Mouse (Mus musculus): ENCODE results near the gene Brf1.

The Brf1 gene

DNA sequence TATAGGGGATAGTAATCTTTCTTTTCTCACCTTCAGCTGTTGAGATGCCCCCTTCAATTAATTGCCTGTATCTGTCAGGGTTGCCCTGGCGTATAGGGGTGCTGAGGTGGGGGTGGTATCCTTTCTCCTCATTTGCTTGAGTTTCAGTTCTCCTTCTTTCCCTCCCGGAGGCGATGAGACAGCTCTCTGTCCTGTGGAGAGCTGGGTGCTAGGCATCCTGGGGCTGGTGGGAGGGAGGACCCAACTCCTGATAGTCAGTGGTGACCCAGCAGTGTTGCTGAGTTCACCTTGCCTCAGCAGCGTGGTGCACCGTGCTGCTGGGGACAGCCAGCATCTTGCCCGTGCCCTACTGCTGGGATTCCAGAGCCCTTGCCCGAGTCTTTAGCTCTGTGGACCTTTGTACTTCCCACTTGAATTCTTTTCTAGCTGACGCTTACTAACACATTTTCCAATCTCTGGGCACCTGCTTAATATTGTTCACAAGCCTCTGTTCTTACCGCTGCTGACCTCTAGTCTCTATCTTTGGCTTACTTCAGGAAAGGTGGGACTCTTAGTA, 17.0 kb upstream of the Brf1 start:
- DNase-seq (ENCODE audit: low read depth): no peak

DNA sequence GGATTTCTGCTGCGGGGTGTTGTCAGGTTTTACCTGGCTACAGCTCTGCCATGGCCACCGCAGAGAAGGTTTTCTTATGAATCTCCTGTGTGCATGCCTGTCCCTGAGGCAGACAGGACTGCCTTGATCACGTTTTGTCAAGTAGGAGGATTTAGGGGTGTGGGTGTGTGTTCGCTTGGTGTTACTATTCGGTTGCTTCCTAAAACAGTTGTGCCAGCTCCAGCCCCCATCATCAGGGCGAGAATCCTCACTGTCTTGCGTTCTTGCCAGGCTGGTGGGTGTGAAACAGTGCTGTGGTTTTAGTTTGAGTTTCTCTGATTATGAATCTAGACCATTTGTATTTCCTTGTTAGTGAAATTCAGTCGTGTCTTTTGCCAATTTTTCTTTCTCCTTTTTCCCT, 16.5 kb upstream of the Brf1 start:
- no peak for DNase-seq (ENCODE audit: low read depth)

DNA sequence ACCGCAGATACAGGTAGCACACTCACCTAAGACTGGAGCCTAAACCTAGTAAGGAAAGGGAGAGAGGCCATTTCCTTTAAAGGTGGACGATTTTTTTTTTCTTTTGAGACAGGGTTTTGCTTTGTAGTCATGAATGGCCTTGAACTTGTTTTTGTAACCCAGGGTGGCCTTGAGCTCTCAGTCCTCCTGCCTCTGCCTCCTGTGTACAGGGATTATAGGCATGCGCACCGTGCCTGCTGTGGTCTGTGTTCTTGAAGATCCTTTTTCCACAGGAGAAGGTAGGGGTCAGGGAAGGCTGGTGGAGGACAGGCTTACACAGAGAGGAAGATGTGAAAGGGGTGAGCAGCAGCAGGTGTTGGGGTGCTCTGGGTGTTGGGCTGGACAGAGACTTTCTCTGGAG, 15.5 kb upstream of the Brf1 start:
- DNase-seq (ENCODE audit: low read depth): no peak

DNA sequence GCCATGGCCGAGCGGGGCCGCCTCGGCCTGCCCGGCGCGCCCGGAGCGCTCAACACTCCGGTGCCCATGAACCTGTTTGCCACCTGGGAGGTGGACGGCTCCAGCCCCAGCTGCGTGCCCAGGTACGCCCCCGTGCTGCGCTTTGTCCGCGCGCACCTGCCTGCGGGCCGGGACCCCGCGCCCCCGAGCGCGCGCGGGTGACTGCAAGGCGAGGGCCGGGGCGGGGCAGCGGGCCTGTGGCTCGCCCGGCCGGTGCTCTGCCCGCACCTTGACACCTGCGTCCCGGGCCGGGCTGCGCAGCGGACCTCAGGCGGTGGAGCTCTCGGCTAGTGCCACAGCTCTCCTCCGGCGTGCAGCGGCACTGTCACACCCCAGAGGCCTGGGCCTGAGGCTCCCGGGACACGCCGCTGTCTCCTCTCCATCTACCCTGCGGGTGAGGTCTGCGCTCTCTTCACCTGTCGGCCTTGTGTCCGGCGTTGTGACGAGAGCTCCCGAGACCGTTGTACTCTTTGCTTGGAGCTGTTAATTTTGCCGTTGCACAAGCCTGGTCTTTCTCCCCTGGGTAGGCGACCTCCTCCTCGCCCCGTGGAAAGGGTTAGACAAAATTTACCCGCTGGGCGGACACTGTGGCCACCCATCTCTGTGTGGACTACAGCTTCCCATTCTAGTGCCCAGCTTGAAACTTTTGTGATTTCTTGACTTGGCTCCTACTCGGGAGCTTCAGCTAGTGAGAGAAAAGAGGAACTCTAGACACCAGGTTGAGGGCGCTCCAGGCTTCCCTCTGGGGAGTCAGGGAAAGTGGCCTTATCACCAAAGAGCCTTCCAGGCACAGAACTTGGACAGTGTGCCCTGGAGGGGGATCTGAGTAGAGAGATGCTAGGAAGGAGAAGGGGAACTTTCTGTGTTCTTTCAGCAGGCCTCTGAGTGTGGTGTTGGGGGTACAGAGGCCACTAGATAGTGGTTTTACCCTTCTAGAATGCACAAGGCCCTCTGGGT, 14.4 kb upstream of the Brf1 start:
- DNase-seq (ENCODE audit: low read depth): no peak

DNA sequence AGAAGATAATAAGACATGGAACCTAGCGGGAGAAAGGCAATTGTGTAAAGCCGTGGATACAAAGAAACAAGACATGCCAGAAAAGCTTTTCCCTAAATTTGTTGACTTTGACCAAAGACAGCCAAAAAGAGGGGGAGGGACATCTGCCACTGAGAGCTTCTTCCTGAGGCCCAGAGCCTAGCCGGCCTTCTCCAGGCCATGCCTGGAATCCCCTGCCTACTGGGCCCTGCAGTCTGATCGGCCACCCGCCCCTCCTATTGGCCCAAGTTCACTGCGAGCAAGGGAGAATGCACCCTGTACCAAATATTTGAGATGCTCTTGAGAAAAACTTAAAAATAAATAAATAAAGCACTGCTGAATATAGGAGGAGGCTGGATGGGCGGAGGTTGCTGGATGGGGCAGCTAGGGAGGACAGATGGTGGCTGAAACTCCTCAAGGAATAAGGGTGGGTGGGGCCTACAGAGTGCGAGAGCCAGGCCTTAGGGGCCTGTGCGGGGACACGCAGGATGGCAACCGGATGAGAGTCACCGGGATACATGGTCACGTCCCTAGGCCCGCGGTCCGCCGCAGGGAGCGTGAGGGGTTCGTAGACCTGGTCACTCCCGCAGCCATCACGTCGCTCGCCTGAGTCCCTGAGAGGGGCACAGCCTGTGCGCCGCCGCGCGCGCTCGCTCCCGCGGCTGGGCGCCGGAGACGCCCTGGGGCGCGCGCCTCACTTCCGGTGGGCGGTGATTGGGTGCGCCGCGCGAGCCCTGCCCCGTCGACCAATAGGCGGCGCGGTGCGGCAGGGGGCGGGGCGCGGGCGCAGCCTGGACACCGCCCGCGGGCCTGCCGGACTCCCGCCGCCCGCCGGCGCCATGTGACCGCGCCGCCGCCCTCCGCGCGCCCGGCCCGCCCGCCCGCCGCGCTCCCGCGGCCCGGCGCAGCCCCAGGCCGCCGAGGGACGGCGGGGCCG, 13.4 kb upstream of the Brf1 start, which contains the start of gene Pacs2:
Gene Pacs2, plus strand, starts transcription at position 905 of the 955 bp plus-strand sequence.
- peak; percentile 62 for DNase-seq (ENCODE audit: low read depth)

DNA sequence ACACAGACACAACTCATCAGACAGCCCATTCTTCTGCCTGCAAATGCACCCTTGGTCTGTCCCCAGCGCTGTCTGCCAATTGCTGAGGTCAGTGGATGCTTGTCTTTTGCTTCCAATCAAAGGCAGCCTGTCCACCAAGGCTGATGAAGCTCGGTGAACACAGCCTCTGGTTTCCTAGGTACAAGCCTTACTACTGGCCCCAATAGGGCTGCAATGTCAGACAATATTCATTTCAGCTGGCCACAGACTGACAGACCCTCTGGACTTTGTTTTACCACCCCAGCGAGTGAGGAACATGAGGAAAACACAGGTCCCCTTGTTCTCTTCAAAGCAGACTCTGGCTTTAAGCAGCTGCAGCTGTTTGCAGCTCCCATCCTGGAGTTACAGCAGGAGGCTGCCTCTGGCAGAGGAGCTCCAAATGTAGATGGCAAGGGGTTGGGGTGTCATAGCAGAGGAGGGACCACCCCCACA, 12.6 kb upstream of the Brf1 start:
- DNase-seq (ENCODE audit: low read depth): peak; percentile 39

DNA sequence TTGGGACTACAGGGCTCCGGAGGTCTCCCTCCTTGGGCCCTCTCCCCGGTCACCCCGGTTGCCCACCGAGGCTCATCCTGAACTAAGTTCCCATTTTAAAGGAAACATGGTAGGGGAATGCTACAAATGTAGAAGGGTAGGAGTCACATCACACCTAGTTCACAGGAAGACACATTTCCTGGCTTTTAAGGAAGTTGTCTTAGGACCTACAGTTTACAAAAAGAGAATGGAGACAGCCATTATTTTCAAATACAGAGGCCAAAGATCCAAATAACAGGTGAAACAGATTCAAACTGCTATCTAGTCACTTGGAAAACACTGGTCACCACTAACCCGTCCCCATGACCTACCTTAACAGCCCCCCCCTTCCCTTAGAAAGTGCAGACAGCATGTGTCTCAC, 11.9 kb upstream of the Brf1 start:
- no peak for DNase-seq (ENCODE audit: low read depth)

DNA sequence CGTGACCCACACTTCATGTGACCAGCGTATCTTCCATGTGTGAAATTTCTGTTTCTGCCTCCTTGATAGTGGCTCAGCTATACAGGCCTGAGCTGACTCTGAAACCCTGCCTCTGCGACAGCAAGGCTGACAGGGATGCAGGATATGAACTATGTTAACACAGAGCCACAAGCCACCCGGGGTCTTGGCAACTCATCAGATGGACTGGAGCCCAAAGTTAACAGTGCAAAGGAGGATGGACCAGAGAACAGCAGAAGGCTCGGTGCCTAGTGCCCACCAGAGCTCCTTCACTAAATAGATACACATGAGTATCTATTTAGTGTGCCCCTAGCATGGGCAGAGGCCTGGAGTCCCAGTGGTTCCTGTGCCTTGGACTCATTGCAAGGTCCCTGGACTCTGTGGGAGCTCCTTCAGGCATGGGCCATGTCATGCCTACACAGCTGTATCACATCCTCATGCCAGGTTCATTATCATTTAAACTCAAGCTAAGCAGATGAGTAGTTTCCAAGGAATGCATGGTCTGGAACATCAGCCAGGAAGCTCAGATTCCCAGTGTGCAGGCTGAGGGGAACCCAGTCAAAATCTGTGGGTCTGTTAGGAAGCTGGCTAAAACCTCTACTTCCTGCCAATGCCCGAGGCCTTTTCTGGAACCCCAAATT, 11.3 kb upstream of the Brf1 start:
- DNase-seq (ENCODE audit: low read depth): peak; percentile 30

DNA sequence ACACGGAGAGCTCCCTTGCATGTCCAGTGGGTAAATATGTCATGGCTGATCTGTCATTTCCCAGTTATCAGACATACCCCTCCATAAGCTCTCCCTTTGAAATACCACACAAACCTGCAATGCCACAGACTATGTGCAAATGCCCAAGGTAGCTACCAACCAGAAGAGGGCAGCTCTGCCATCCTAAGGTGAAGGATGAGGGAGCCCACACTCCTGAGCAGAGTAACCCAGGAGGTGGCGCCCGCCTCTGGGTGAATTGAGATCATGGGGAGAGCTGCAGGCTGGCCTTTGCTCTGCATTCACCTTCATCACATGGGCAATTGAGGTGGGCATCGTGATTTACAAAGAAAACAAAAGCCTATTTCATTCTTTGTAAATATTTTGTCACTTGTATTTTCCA, 4.5 kb upstream of the Brf1 start:
- peak; percentile 38 for DNase-seq (ENCODE audit: low read depth)

DNA sequence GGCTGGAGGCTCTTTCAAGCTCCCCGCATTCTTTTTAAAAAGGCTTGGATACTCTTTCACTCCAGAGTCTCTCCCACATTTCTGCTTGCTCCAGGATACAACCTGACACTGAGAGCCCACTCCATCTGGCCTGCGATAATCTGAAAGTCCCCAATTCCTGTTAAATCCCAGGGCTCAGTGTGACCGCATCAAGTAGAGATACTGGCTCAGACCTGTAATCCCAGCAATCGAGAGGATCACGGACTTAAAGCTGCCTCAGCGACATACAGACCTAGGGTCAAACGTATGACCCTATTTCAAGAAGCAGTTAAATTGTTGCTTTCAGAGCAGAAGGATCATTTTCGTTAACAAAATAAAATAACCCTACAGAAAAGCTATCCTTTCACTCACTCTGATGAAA, 3.5 kb upstream of the Brf1 start:
- no peak for DNase-seq (ENCODE audit: low read depth)

DNA sequence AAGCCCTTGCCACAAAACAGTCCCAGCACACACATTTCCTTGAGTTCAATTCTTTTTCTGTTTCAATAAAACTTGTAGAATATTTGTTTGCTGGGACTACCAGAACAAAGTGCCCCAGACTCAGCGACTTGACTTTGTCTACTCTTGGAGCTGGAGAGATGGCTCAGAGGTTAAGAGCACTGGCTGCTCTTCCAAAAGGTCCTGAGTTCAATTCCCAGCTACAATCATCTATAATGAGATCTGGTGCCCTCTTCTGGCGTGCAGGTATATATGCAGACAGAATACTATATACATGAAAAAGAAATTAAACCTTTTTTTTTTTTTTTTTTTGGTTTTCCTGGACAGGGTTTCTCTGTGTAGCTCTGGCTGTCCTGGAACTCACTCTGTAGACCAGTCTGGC, 2.2 kb upstream of the Brf1 start:
- no peak for DNase-seq (ENCODE audit: low read depth)

DNA sequence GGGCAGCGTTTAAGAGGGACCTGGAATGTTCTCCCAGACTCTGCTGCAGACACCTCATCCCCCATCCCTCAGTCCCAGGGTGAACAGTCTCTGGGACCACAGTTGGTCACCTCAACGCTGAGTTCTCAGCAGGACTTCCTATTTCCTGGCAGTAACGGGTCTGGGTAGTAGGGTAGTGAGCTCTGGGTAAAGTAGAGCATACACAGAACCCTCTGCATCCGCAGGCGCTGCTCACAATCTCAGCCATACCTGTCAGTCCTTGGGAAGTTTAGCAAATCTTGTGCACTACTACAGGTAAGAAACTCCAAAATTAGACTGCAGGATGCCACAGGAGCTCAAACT, 600 bp upstream of the Brf1 start:
- no peak for DNase-seq (ENCODE audit: low read depth)

DNA sequence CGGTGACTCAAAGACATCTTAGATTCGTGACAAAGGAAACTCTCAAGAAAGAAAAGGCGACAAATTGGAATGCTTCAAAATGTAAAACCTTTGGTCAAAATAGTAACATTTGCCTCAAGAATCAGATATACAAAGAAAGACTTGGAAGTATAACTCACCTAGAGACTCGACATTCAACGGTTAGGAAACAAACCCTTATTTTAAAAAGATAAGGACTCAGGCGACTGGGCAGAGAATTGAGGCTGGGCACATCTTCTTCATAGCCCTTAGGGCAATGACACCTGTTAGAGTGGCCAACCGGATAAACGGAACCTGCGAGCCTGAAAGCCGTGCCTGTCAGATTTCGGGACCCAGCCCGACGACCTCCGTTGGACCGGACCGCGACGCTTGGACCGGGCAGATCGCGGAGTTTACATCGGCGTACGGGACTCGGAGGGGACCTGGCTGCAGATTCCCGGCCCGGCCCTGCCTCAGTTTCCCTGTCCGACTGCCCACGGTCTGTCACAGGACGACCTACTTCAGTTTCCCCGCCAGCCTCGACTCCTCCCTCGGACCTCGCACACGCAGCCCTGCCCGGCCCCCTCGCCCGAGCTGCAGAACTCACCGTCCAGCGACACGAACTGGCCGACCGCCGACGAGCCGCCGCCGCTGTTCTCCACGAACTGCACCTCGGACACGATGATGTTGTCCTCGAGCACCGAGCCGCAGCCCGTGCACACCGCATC, 773 bp downstream of the Brf1 start:
- no peak for DNase-seq (ENCODE audit: low read depth)

DNA sequence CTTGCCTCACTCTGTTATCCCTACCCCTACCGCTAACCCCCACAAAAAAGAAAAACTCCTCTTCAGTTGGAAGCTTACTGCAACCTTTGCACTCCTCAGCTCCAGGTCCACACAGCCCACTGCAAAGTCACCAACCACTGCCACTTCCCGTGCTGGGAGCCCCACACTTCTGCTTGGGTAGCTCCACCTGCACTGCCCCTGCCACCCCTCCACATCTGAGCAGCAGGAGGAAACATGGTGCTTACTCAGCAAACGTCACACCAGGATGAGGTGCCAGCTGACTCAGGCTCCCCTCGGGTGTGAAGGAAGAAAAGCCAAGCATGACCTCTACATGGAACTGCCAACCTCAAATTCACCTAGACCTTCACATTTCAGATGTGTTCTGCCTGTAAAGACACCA, 6.4 kb downstream of the Brf1 start:
- no peak for DNase-seq (ENCODE audit: low read depth)

DNA sequence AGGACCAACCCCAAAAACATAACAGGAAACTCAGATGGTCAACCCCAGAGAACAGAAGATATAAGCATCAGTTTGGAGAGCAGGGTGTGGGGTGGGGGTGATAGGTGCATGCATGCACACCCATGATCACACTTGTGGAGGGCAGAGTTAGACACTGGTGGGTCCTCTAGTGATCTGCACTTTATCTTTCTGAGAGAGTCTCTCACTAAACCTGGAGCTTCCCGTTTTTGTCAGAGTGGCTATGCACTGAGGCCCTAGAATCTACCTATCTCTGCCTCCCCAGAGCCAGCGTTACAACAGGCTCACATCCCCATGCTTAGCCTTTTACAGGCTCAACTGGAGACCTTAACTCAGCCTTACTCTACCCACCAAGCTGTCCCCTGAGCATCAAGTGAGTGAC, 9.1 kb downstream of the Brf1 start:
- no peak for DNase-seq (ENCODE audit: low read depth)

DNA sequence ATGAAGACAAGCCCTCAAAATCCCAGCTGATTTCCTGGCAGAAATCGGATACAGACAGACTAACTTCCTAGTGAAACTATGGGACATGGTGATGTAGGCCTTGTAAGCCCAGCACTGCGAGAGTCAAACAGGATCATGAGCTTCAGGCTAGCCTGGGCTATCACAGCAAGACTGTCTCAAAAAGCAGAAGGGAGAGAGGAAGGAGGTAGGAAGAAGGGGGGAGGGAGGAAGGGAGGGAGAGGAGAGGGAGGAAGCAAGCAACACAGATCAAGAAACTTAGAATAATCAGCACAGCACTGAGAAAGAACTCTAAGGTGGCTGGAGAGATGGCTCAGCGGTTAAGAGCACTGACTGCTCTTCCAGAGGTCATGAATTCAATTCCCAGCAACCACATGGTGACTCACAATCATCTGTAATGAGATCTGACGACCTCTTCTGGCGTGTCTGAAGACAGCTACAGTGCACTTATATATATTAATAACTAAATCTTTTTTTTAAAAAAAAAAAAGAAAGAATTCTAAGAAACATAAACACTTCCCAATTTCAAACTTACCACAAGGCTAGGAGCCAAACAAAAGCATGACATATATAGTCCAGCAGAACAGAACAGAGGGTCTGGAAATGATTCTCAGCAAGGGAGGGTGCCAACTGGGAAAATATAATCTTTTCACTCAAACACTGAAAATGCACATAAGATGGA, 9.6 kb downstream of the Brf1 start:
- DNase-seq (ENCODE audit: low read depth): no peak

DNA sequence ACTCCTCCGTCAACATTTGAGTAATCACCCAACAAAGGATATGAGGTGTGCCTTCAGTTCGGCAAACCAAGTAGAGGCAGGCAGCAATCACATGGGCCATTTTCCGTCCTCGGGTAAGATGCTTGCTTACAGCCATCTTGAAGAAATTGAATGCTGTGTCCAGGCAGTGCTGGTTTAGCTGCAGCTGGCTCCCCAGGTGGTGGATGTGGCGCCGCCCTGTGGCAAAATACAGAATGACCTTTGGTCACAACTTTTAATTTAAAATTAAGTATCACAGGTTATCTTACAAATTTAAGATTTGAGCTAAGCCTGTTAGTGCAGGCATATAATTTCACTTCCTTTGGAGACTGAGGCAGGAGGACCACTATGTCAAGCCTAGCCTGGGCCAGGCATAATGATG, 12.6 kb downstream of the Brf1 start:
- no peak for DNase-seq (ENCODE audit: low read depth)

DNA sequence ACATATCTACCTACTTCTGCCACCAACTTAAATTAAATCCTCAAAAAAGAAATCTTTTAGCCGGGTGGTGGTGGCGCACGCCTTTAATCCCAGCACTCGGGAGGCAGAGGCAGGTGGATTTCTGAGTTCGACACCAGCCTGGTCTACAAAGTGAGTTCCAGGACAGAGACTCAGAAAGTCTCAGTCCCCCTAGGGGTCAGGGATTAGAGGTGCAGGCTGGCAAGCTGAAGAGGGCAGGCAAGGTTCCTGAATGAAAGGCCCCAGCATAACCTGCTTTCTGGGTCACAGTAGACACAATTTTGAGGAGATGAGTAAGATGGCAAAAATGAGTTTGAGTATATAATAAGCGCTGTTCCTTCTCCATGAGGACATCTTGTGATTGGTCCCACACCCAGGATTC, 15.2 kb downstream of the Brf1 start:
- DNase-seq (ENCODE audit: low read depth): no peak

DNA sequence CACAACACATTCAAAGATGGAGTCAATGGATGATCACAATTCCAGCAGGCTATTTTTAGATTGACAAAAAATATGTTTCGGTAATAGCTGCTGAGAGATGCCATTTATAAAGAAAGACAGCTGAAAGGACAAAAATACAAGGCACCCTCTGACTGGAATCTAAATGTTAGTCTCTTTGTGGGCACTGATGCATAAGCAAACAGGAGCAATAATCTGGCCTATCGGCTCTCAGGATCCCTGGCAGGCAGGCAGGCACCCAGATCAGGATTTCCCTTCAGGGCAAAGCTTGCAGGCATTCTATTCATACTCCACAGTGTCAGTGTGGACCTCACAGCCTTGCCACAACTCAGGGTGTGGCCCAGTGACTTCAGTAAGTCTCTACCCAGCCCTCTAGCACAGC, 18.5 kb downstream of the Brf1 start:
- no peak for DNase-seq (ENCODE audit: low read depth)

DNA sequence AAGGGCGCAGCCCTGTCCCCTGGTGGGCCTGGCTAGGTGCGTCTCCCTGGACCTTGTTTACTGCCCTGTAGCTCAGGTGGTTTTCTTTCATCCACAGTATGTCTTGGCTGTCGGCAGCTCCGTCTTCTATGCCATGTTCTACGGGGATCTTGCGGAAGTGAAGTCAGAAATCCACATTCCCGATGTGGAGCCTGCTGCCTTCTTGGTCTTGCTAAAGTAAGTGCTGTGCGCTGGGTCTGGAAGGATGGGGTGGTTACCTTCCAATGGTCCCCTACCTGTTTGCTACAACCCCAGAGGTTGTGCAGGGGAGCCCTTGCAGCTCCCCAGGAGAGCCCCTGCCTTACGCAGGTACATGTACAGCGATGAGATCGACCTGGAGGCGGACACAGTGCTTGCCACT, 23.3 kb downstream of the Brf1 start:
- no peak for DNase-seq (ENCODE audit: low read depth)
